Mouse (Mus musculus): ENCODE data around the gene Chrnd.
A peak's percentile ranks its signal among the peaks of the same experiment; 100 is the strongest.

- peak; percentile 78 for TF ChIP-seq CTCF (IDR thresholded peaks at IDR 0.05; ENCODE audit: extremely low read depth, insufficient read depth, insufficient read length, insufficient replicate concordance)
- no peak for TF ChIP-seq POLR2A (IDR thresholded peaks at IDR 0.05; ENCODE audit: low read depth, low read length)
Measured at GRCm38 (mm10) chr1:87187037-87187355, 3.4 kb upstream of the Chrnd start.

Measured in spleen, adult 2 months (tissue).